Mouse (Mus musculus) kidney, adult 2 months (tissue): Measurements from ENCODE around the gene Hist2h2aa1.

Source experiments
- CTCF ChIP-seq: fragments of 200-500 bp; conservative IDR thresholded peaks from 2 replicates; pipeline ENCODE4 v1.5.1; 2011; ENCODE audit warnings: low read depth, mild to moderate bottlenecking, control low read depth, low read length, moderate library complexity, mixed read lengths; ENCODE audit not compliant: insufficient read depth, insufficient read length
- POLR2A ChIP-seq: fragments of 200-500 bp; IDR thresholded peaks from one replicate; pipeline ENCODE4 v1.6.1; 2011; ENCODE audit warnings: low read depth, low read length, control low read depth

DNA sequence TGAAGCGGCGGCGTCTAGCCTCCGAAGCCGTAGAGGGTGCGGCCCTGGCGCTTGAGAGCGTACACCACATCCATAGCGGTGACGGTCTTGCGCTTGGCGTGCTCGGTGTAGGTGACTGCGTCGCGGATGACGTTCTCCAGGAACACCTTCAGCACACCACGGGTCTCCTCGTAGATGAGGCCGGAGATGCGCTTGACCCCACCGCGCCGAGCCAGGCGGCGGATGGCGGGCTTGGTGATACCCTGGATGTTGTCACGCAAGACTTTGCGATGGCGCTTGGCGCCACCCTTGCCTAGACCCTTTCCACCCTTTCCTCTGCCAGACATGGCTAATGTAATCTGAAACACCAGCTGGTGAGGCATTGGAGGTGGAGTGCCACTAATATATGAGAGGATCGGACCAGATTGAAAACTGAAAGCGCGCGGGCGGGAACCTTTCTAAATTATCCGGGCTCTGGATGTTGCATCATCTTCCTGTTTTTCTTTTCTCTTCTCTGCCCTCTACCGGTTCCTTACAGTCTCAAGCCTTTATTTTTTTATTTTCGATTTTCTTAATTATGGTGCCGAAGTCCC is 17.8 kb downstream of the Hist2h2aa1 start, which contains the start of gene Hist2h4:
- peak; percentile 98 for TF ChIP-seq POLR2A
- peak; percentile 23; the same call in 1 of the 2 replicates for TF ChIP-seq CTCF
